Mouse (Mus musculus): ENCODE results near the gene Card19. TPM values are rescaled to one million over a fixed set of nuclear protein-coding genes. Genes with fewer than 3 reads are reported as not detected.
A peak's percentile ranks its signal among the peaks of the same experiment; 100 is the strongest.

The Card19 gene
- polyA plus RNA-seq, 1 experiment from 2014 or later, result 81.2 TPM

DNA sequence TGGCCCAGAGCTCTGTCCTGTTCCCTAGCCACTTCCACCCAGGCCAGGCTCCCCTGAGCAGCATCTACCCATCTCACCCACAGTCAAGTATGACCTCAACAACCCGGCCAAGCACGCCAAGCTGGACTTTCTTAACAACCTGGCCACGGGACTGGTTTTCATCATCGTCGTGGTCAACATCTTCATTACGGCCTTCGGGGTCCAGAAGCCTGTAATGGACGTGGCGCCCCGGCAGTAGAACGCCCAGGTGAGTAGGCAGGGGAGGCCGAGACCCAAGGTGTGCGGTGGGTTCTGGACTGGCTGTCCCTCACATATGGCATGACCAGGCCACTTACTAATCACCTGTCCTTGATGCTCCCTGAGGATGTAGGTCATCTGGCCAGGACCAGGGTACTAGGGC, 21.0 kb downstream of the Card19 start:
- no peak overlapping the region for H3K9ac ChIP-seq
- 90% methylated on average over 13 of the region's 13 CpGs for WGBS
- H3K27ac ChIP-seq (ENCODE audit: poor library complexity, severe bottlenecking), result no peak overlapping the region

DNA sequence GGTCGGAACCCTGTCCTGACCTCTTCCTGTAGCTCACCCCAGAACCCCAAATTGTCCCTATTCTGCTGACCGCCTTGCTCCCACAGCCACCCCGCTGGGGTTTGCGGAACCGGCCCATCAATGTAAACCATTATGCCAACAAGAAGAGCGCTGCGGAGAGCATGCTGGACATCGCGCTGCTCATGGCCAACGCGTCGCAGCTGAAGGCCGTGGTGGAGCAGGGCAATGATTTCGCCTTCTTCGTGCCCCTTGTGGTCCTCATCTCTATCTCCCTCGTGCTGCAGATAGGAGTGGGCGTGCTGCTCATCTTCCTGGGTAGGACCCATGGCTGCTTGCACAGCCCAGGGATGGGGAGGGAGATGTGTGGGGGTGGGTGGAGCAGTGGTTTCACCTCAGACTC, 22.2 kb downstream of the Card19 start:
- no peak overlapping the region for H3K27ac ChIP-seq (ENCODE audit: poor library complexity, severe bottlenecking)
- no peak overlapping the region for H3K4me3 ChIP-seq
- peaks cover 36% of the 10 kb centered on the region for H3K36me3 ChIP-seq
- no peaks in the 10 kb centered on the region for H3K27me3 ChIP-seq (replicated peaks)
- no peaks in the 10 kb centered on the region for H3K9me3 ChIP-seq (replicated peaks)
- H3K4me2 ChIP-seq, result no peak overlapping the region
- H3K9ac ChIP-seq, result no peak overlapping the region
- peaks cover 55% of the 10 kb centered on the region for H3K4me1 ChIP-seq (replicated peaks)
- no peak for ATAC-seq (ENCODE audit: insufficient number of reproducible peaks, low FRiP score)
- 92% methylated on average over 17 of the region's 17 CpGs for WGBS

More for the DNA sequence above, 21.0 kb downstream of the Card19 start:
- H3K9me3 ChIP-seq (replicated peaks), result no peaks in the 10 kb centered on the region
- H3K4me3 ChIP-seq, result no peak overlapping the region
- peaks cover 36% of the 10 kb centered on the region for H3K36me3 ChIP-seq
- no peaks in the 10 kb centered on the region for H3K27me3 ChIP-seq (replicated peaks)
- H3K4me2 ChIP-seq, result no peak overlapping the region
- ATAC-seq (ENCODE audit: insufficient number of reproducible peaks, low FRiP score), result no peak
- peaks cover 43% of the 10 kb centered on the region for H3K4me1 ChIP-seq (replicated peaks)

DNA sequence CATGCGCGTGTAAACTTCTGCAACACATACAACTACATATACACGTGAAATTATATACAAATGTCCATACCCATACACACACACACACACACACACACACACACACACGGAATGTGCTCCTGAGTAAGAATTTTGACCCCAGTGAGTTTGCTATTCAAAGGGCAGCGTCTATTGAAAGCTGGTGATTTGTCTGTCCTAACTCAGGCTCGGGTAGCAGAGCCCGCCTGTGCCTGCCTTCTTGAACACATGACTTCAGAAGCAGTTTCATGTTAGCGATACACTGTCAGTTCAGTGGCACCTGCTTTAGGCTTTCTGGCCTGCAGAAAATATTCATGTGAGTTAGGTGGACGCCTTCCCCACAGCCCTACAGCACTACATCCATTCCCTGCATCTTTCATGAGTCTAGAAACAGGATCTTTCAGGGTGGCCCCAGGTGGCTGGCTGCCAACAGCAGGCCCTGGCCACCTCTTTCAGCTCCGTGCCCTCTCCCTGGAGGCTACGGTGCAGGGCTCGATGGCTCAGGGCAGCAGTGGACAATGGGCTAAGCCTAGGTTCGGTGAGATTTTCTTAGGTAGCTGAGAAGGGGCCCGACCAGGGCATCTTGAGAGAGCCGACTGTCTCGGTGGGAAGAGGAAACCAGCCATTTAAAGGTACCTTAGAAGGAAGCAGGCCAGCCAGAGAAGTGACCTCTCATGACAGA, 23.5 kb downstream of the Card19 start:
- H3K36me3 ChIP-seq, result peaks cover 33% of the 10 kb centered on the region
- ATAC-seq (ENCODE audit: insufficient number of reproducible peaks, low FRiP score), result no peak
- no peak overlapping the region for H3K27ac ChIP-seq (ENCODE audit: poor library complexity, severe bottlenecking)
- H3K27me3 ChIP-seq (replicated peaks), result no peaks in the 10 kb centered on the region
- WGBS, result 77% methylated on average over 16 of the region's 16 CpGs
- H3K9ac ChIP-seq, result peak overlapping the region; percentile 44; the same call in 1 of the 2 replicates
- no peaks in the 10 kb centered on the region for H3K9me3 ChIP-seq (replicated peaks)
- no peak overlapping the region for H3K4me3 ChIP-seq
- peaks cover 62% of the 10 kb centered on the region for H3K4me1 ChIP-seq (replicated peaks)
- H3K4me2 ChIP-seq, result no peak overlapping the region

DNA sequence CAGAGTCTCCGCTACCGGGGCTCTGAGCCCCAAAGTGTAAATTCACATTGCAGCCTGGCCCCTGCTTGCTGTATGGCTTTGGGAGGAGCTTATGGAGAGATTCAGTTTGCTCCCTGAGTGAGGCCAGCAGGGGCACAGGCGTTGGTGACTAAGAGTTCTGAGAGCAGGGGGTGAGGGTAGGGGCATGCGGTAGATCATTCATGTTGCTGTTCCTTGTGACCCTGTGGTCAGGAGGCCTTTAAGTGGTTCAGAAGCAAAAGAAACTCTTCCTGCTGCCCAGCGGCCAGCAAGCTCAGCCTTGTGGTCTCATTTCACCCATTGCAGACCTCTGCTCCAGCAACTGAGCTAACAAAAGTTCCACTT, 24.2 kb downstream of the Card19 start:
- ATAC-seq (ENCODE audit: insufficient number of reproducible peaks, low FRiP score), result no peak
- Histone ChIP-seq H3K9ac (peak overlapping the region; percentile 3; the same call in 1 of the 2 replicates), H3K4me2 (no peak overlapping the region), H3K9me3 (replicated peaks) (no peaks in the 10 kb centered on the region), H3K27ac (ENCODE audit: poor library complexity, severe bottlenecking) (no peak overlapping the region; the same call in 1 of the 2 replicates), H3K36me3 (peaks cover 29% of the 10 kb centered on the region), H3K4me1 (replicated peaks) (peaks cover 62% of the 10 kb centered on the region), H3K27me3 (replicated peaks) (no peaks in the 10 kb centered on the region), H3K4me3 (no peak overlapping the region)
- WGBS, result 62% methylated on average over 5 of the region's 5 CpGs

DNA sequence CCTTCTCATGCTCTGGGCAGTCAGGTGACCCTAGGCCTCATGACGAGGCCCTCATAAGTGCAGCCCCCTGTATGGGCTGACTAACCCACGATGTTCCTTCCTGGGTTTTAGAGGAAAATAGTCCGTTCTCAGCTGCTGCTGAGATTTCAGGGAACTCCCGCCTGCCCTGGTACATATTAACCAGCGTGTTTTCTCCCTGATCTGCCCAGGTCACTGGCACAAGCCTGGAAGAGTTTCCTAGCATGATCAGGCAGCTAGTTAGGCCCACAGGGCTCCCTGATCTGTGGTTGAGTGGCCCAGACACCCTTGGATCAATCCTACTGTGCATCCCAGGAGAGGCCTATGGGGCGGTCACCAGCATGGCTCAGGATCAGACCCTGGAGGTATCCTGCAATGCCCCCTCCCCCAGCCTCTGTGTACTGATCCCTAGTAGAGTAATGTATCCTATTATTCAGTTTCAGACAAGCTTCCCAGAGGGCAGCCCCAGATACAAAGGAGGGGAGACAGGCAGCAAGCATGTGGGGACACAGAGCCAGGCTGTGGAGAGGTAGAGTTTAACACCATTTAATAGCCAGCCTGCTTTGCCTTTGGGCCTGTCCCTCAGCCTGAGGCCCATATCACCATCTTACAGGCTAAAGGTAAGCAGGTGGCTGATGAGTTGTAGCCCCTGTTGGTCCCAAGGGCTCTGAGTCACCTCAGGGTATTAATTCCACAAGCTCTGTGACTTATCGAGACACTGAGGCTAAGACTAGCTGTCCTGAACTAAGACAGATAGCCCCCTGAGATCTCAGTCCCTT, 24.8 kb downstream of the Card19 start:
- Histone ChIP-seq H3K4me1 (replicated peaks) (peaks cover 60% of the 10 kb centered on the region), H3K9ac (peak overlapping the region; percentile 3)
- 75% methylated on average over 7 of the region's 7 CpGs for WGBS

DNA sequence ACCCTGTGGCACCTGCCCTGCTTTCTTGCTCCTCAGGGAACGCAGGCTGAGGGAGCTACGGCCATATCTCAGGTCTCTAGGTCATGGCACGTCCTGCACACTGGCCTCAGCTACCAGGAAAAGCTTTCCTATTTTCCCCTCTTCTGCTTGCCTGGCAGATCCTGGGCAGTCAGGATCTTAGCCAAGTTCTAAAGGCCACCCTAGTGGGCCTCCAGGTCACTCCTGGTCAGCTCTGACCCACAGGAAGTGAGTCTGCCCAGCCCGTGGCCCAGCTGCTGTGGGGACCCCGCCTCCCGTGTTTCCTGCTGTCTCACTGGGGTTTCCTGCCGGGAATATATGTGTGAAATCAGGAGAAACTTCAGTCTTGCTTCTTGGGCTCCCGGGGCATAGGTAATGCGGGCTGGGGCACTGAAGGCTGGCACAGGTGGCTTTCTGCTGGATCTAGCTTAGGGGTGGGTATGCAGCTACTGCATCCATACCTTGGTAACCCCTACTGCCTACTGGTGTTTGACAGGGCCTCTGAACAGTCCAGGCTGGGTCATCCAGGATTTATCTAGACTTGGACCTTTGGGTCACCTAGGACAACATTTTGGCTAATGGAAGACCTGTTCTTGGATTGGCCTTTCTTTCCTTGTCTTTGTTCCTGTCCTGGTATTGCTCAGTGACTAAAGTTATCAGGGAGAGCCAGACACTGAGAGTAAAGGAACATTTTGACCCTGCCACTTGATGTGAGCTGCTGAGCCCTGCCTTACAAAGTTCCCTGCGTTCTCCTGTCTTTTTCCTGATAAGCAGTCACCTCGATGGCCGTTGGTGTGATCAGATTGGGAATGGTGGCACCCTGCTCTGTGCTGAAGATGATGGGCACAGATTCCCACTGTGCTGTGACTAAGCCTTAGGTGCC, 25.6 kb downstream of the Card19 start:
- 0 out of 2 replicates have a peak overlapping the region, but pooled peaks have one; percentile 26 for H3K27ac ChIP-seq (ENCODE audit: poor library complexity, severe bottlenecking)
- no peaks in the 10 kb centered on the region for H3K9me3 ChIP-seq (replicated peaks)
- H3K4me1 ChIP-seq (replicated peaks), result peaks cover 57% of the 10 kb centered on the region
- no peak for ATAC-seq (ENCODE audit: insufficient number of reproducible peaks, low FRiP score)
- H3K36me3 ChIP-seq, result peaks cover 15% of the 10 kb centered on the region
- H3K27me3 ChIP-seq (replicated peaks), result no peaks in the 10 kb centered on the region
- WGBS, result 41% methylated on average over 12 of the region's 12 CpGs
- H3K4me3 ChIP-seq, result no peak overlapping the region
- H3K4me2 ChIP-seq, result peak overlapping the region; percentile 11
- H3K9ac ChIP-seq, result peak overlapping the region; percentile 8; the same call in 1 of the 2 replicates

More for the DNA sequence above, 24.8 kb downstream of the Card19 start:
- peaks cover 23% of the 10 kb centered on the region for H3K36me3 ChIP-seq
- H3K27ac ChIP-seq (ENCODE audit: poor library complexity, severe bottlenecking), result no peak overlapping the region; the same call in 1 of the 2 replicates
- H3K4me3 ChIP-seq, result no peak overlapping the region
- ATAC-seq (ENCODE audit: insufficient number of reproducible peaks, low FRiP score), result no peak
- H3K9me3 ChIP-seq (replicated peaks), result no peaks in the 10 kb centered on the region
- H3K4me2 ChIP-seq, result no peak overlapping the region
- no peaks in the 10 kb centered on the region for H3K27me3 ChIP-seq (replicated peaks)

DNA sequence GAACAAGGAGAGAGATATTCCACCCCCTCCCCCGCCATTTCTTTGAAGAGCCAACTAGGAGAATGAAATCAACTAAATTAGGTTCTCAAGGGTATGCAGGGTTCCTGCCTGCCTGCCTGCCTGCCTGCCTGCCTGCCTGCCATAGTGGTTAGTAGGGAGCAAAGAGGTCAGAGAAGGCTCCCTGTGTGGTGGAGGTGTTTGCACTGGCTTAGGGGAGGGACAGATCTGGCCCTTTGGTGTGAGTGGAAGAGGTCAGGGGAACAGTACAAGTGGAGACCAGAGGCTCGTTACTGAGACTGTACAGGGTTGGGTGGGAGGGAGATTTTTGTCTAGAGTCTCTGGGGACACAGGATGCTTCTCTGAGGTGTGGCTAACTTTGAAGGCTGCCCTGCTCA, 26.9 kb downstream of the Card19 start:
- peaks cover 57% of the 10 kb centered on the region for H3K4me1 ChIP-seq (replicated peaks)
- no peak overlapping the region for H3K4me3 ChIP-seq
- H3K27ac ChIP-seq (ENCODE audit: poor library complexity, severe bottlenecking), result no peak overlapping the region
- peaks cover 5% of the 10 kb centered on the region for H3K36me3 ChIP-seq
- peak overlapping the region; percentile 81 for H3K9ac ChIP-seq
- H3K4me2 ChIP-seq, result peak overlapping the region; percentile 97
- H3K9me3 ChIP-seq (replicated peaks), result no peaks in the 10 kb centered on the region
- no peaks in the 10 kb centered on the region for H3K27me3 ChIP-seq (replicated peaks)
- ATAC-seq (ENCODE audit: insufficient number of reproducible peaks, low FRiP score), result no peak
- 45% methylated on average over 2 of the region's 2 CpGs for WGBS

DNA sequence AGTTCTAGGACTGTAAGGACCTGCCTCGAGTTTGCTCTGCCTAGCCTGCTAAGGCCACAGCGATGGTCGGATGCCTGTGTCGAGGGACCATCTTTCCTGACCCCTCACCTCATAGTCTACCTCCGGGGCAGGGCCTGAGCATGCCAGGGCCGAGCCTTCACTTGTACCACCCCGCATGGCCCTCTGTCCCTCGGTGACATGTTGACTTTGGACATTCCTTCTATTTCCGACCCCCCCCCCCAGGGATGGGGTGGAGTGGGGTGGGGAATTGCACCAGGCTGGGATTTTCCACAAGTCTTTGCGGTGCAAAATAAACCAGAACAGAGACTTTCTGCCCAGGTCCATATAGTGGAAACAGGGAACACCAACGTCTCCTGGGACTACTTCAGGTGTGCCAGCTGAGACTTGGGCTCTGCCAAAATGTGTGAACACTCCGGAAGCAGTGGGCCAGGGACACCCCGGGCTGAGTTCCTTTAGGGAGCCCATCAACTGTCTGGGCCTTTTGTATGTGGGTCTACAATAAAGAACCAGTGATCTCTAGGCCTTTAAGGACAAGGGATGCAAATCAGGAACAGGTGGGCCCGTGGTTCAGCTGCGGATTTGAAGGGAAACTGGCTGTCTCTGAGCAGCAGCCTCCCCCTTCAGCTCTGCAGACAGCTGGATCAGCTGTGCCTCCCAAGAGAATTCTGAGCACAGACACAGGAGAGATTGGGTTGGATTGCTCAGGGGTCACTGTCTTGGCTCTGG, 27.4 kb downstream of the Card19 start:
- peak overlapping the region; percentile 97 for H3K4me2 ChIP-seq
- H3K4me1 ChIP-seq (replicated peaks), result peaks cover 61% of the 10 kb centered on the region
- 23% methylated on average over 15 of the region's 15 CpGs for WGBS
- peak; percentile 3; the same call in 1 of the 2 replicates for ATAC-seq (ENCODE audit: insufficient number of reproducible peaks, low FRiP score)
- no peaks in the 10 kb centered on the region for H3K36me3 ChIP-seq
- H3K27ac ChIP-seq (ENCODE audit: poor library complexity, severe bottlenecking), result peak overlapping the region; percentile 86; the same call in 1 of the 2 replicates
- H3K9ac ChIP-seq, result peak overlapping the region; percentile 81
- peak overlapping the region; percentile 72 for H3K4me3 ChIP-seq
- no peaks in the 10 kb centered on the region for H3K27me3 ChIP-seq (replicated peaks)
- H3K9me3 ChIP-seq (replicated peaks), result no peaks in the 10 kb centered on the region

DNA sequence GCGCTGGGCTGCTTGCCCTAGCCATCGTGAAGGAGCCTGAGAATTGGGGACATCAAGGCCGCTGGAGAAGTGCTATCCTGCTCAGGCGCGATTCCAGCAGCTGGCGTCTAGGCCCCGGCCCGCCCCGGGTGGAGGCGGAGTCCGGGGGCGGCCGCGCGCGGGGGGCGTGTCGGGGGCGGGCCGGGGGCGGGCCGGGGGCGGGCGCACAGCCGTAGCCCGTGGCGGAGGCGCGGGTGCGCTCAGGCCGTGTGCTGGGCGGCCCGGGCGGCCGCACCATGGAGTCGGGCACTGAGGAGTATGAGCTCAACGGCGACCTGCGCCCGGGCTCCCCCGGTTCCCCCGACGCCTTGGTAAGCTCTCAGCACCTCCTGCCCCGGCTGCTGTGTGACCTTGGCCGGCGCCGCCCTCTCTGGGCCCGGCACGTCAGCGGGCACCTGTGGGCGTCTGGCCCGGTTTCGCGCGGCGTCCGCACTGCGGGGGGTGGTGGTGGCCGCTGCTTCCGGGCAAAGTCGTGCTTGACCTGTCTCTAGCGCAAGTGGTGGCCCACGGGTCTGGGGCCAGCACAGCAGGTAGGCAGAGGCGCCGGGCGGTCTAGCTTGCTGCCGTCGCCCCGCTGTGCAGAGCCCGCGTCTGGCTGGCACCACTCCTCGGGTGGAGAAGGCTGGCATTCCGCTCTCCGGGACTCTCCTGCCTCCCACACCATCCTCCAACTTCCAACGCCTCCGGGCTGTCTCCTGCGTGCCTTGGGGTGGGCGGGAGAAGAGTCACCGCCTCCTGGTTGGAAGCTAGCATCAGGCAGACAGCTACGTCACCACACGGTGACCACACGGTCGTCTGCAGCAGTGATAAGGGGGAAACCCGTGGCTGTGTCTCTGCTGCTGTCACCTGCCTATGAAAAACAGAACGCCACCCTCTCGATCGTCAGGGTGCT, 28.3 kb downstream of the Card19 start, which contains the start of gene Ninj1:
Gene Ninj1 (plus strand): TSS at position 198 of the 931 bp plus-strand sequence.
- ATAC-seq (ENCODE audit: insufficient number of reproducible peaks, low FRiP score), result peak; percentile 93
- peaks cover 68% of the 10 kb centered on the region for H3K4me1 ChIP-seq (replicated peaks)
- WGBS, result under 1% methylated on average over 66 of the region's 87 CpGs
- peak within 1 kb of the TSS; percentile 97 for H3K4me2 ChIP-seq
- H3K4me3 ChIP-seq, result peak within 1 kb of the TSS; percentile 72
- peak within 1 kb of the TSS; percentile 86 for H3K27ac ChIP-seq (ENCODE audit: poor library complexity, severe bottlenecking)
- no peaks in the 10 kb centered on the region for H3K27me3 ChIP-seq (replicated peaks)
- no peaks in the 10 kb centered on the region for H3K9me3 ChIP-seq (replicated peaks)
- H3K9ac ChIP-seq, result peak within 1 kb of the TSS; percentile 81
- H3K36me3 ChIP-seq, result no peaks in the 10 kb centered on the region
